Mouse (Mus musculus) urinary bladder, adult 2 months (tissue): ENCODE measurements at regions not wholly inside any gene's neighbourhood (a gene's known extent, or its start where the extent isn't known, plus 50 kb on each side); places are given as distances from the start of the nearest gene placed in this dataset.

Experiments
- DNase-seq: peaks from one replicate; pipeline ENCODE4 v3.0.0; 2022; ENCODE audit warnings: low spot score

- no peak for DNase-seq
Observed at GRCm38 (mm10) chr14:25406613-25407012, 52.4 kb upstream of the Zmiz1 start.

- DNase-seq = no peak
Observed at GRCm38 (mm10) chr14:25407111-25407510, 51.9 kb upstream of the Zmiz1 start.
